Comparison of ENCODE assay signal across 9 mouse cellular contexts in the genomic region with DNA sequence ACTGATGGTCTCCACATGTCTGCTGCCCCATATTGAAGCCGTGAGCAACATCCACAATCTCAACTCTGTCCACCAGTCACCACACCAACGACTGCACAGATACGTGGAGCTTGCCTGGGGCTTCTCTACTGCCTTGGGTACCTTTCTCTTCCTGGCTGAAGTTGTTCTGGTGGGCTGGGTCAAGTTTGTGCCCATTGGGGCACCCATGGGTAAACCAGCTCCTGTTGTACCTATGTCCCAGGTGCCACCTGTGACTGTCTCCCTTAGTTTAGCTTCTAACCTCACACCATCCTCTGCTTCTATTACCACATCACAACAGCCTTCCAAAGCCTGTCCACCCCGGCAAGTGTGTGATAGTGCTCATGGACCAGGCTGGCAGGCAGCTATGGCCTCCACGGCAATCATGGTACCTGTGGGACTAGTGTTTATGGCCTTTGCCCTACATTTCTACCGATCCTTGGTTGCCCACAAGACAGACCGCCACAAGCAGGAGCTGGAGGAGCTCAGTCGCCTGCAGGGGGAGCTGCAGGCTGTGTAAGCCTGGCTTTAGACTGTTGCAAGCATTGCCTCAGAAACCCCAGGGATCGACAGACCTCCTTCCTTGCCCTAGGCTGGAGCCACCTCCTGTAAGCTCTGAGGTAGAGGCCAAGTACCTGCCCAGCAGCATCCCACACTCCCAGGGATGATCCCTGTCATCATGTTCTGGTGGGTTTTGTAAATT. TPM values are rescaled to one million over a fixed set of nuclear protein-coding genes. Genes with fewer than 3 reads are reported as not detected.
DNase-seq lines count a peak whose midpoint lies in the region; ATAC-seq and TF ChIP-seq lines count a peak whose summit lies in the region.
"Had no signal": no experiment of that assay in that cellular context is flagged by ENCODE, and none has a peak within 500 bp of the region (broad histone marks: within the 10 kb centered on the region; RNA-seq: fewer than 3 reads in every experiment).

No protein-coding gene starts in this region.

- no peak overlapping the region for H3K27ac ChIP-seq in bone marrow, adult 2 months (ENCODE audit: control insufficient read depth, insufficient read depth, low read depth, low read length, poor library complexity)
- no peak overlapping the region for H3K27ac ChIP-seq in embryonic facial prominence, embryonic 14.5 days (replicated peaks; ENCODE audit: low read depth, low read length)
- no peak overlapping the region for H3K27ac ChIP-seq in intestine, postnatal 0 days (ENCODE audit: low read depth, low read length)
- H3K27ac ChIP-seq in liver, embryonic 14.5 days, result no peak overlapping the region

- TF ChIP-seq CTCF in bone marrow, adult 2 months (IDR thresholded peaks at IDR 0.05; ENCODE audit: control insufficient read depth, insufficient read depth, low read length), result peak; percentile 90
- peak; percentile 88 for TF ChIP-seq CTCF in intestine, postnatal 0 days (IDR thresholded peaks at IDR 0.05; ENCODE audit: low read depth)
- TF ChIP-seq CTCF in liver, embryonic 14.5 days (IDR thresholded peaks at IDR 0.05; ENCODE audit: low read depth), result peak; percentile 96

- TF ChIP-seq EP300 in liver, embryonic 14.5 days (IDR thresholded peaks at IDR 0.05; ENCODE audit: low read depth), result no peak

- no peaks in the 10 kb centered on the region for H3K27me3 ChIP-seq in embryonic facial prominence, embryonic 14.5 days (replicated peaks; ENCODE audit: control insufficient read depth, insufficient read depth, low read length)
- H3K27me3 ChIP-seq in intestine, postnatal 0 days (replicated peaks; ENCODE audit: control insufficient read depth, insufficient read depth, low read length), result no peaks in the 10 kb centered on the region
- H3K27me3 ChIP-seq in liver, embryonic 14.5 days (ENCODE audit: control insufficient read depth, insufficient read depth, low read length), result no peaks in the 10 kb centered on the region
- H3K27me3 ChIP-seq: Patski had no signal

- no peaks in the 10 kb centered on the region for H3K9me3 ChIP-seq in embryonic facial prominence, embryonic 14.5 days (ENCODE audit: control insufficient read depth, low read length)
- H3K9me3 ChIP-seq in intestine, postnatal 0 days (ENCODE audit: control insufficient read depth), result no peaks in the 10 kb centered on the region
- no peaks in the 10 kb centered on the region for H3K9me3 ChIP-seq in liver, embryonic 14.5 days (ENCODE audit: control insufficient read depth, low read length)

- peaks cover 11% of the 10 kb centered on the region; the same call in 1 of the 2 replicates for H3K36me3 ChIP-seq in embryonic facial prominence, embryonic 14.5 days (ENCODE audit: control insufficient read depth, insufficient read depth, low read length)
- no peaks in the 10 kb centered on the region for H3K36me3 ChIP-seq in intestine, postnatal 0 days (ENCODE audit: control insufficient read depth, insufficient read depth)
- peaks cover 1% of the 10 kb centered on the region for H3K36me3 ChIP-seq in liver, embryonic 14.5 days (replicated peaks; ENCODE audit: control insufficient read depth, insufficient read depth, low read depth)

- H3K4me2 ChIP-seq in embryonic facial prominence, embryonic 14.5 days (ENCODE audit: low read depth, low read length), result no peak overlapping the region
- no peak overlapping the region for H3K4me2 ChIP-seq in intestine, postnatal 0 days (replicated peaks; ENCODE audit: low read depth)
- no peak overlapping the region for H3K4me2 ChIP-seq in liver, embryonic 14.5 days (ENCODE audit: low read depth)

- DNase-seq in cerebellum, adult 11 months, result peak; percentile 77
- DNase-seq in A20 (ENCODE audit: low read depth, low spot score), result peak; percentile 88
- peak; percentile 77 for DNase-seq in embryonic facial prominence, embryonic 14.5 days (ENCODE audit: low spot score)
- peak; percentile 62 to 71 (median 62) for DNase-seq in liver, embryonic 14.5 days (ENCODE audit: low read depth in 3 of 3, low spot score in 3 of 3)
- peak; percentile 70 for DNase-seq in right cerebral cortex, postnatal 4 days

- H3K4me3 ChIP-seq in bone marrow, adult 2 months (replicated peaks; ENCODE audit: control insufficient read depth, low read depth, low read length), result no peak overlapping the region
- H3K4me3 ChIP-seq in embryonic facial prominence, embryonic 14.5 days (ENCODE audit: low read depth, low read length), result no peak overlapping the region
- no peak overlapping the region for H3K4me3 ChIP-seq in intestine, postnatal 0 days (ENCODE audit: low read depth, low read length)
- H3K4me3 ChIP-seq in liver, embryonic 14.5 days (ENCODE audit: insufficient read depth in 1 of 2, low read depth in 2 of 2, low read length in 2 of 2), result no peak overlapping the region

- H3K4me1 ChIP-seq in bone marrow, adult 2 months (ENCODE audit: control insufficient read depth, insufficient read depth, low read length), result no peaks in the 10 kb centered on the region
- peaks cover 18% of the 10 kb centered on the region for H3K4me1 ChIP-seq in embryonic facial prominence, embryonic 14.5 days (ENCODE audit: control insufficient read depth, insufficient read depth, low read length)
- peaks cover 4% of the 10 kb centered on the region; the same call in 1 of the 2 replicates for H3K4me1 ChIP-seq in intestine, postnatal 0 days (replicated peaks; ENCODE audit: control insufficient read depth, insufficient read depth, low read length)
- H3K4me1 ChIP-seq in liver, embryonic 14.5 days (replicated peaks; ENCODE audit: control insufficient read depth in 2 of 2, insufficient read depth in 2 of 2, low read length in 1 of 2), result peaks cover 23 to 34% of the 10 kb centered on the region in 2 experiments

- 34% methylated on average over 9 of the region's 9 CpGs for WGBS in bone marrow, adult 2 months
- 42% methylated on average over 9 of the region's 9 CpGs for WGBS in embryonic facial prominence, embryonic 14.5 days
- 38% methylated on average over 9 of the region's 9 CpGs for WGBS in intestine, postnatal 0 days
- 33% methylated on average over 9 of the region's 9 CpGs for WGBS in liver, embryonic 14.5 days (ENCODE audit: insufficient replicate concordance)

- H3K9ac ChIP-seq in embryonic facial prominence, embryonic 14.5 days (ENCODE audit: low read depth, low read length), result no peak overlapping the region
- H3K9ac ChIP-seq in intestine, postnatal 0 days (ENCODE audit: low read depth, low read length), result no peak overlapping the region
- H3K9ac ChIP-seq in liver, embryonic 14.5 days (replicated peaks), result no peak overlapping the region

- no peak for TF ChIP-seq POLR2A in bone marrow, adult 2 months (IDR thresholded peaks at IDR 0.05; ENCODE audit: borderline replicate concordance, control insufficient read depth, low read depth, low read length)

- ATAC-seq in cerebellum, adult (ENCODE audit: insufficient number of reproducible peaks, low FRiP score, low TSS enrichment), result no peak
- ATAC-seq in embryonic facial prominence, embryonic 14.5 days (ENCODE audit: low read depth), result no peak
- 0 out of 2 replicates have a peak, but pooled peaks have one; percentile 5 for ATAC-seq in intestine, postnatal 0 days
- no peak for ATAC-seq in liver, embryonic 14.5 days (ENCODE audit: insufficient read depth)
- ATAC-seq: Patski had no signal

RNA-seq across cellular contexts. Expression of a gene that starts 2.6 kb away (rescaled TPM):
- polyA plus RNA-seq in bone marrow, adult 2 months (2011; ENCODE audit: insufficient read depth, insufficient read length, low replicate concordance, missing spikeins), result 24.2 and 36.3 TPM in 2 replicates
- polyA plus RNA-seq in embryonic facial prominence, embryonic 14.5 days (2014; fragmentation: Nextera tagmentation; extraction: Ambion mirVana), result 23.0 and 24.1 TPM in 2 replicates
- polyA plus RNA-seq in intestine, postnatal 0 days (2015; fragmentation: Nextera tagmentation; extraction: Ambion mirVana), result 9.7 and 9.9 TPM in 2 replicates
- polyA plus RNA-seq in liver, embryonic 14.5 days (2012; rRNA removed), result 5.7 TPM in 2 replicates
- polyA plus RNA-seq in liver, embryonic 14.5 days (2014; fragmentation: Nextera tagmentation; extraction: Ambion mirVana), result 10.5 and 12.3 TPM in 2 replicates

RNA-seq across cellular contexts. Expression of a gene that starts 4.2 kb away (rescaled TPM):
- 7.6 and 14.6 TPM in 2 replicates for polyA plus RNA-seq in bone marrow, adult 2 months (2011; ENCODE audit: insufficient read depth, insufficient read length, low replicate concordance, missing spikeins)
- polyA plus RNA-seq in embryonic facial prominence, embryonic 14.5 days (2014; fragmentation: Nextera tagmentation; extraction: Ambion mirVana), result 10.4 and 11.9 TPM in 2 replicates
- 18.7 and 21.8 TPM in 2 replicates for polyA plus RNA-seq in intestine, postnatal 0 days (2015; fragmentation: Nextera tagmentation; extraction: Ambion mirVana)
- 6.9 and 7.2 TPM in 2 replicates for polyA plus RNA-seq in liver, embryonic 14.5 days (2012; rRNA removed)
- polyA plus RNA-seq in liver, embryonic 14.5 days (2014; fragmentation: Nextera tagmentation; extraction: Ambion mirVana), result 3.9 and 4.9 TPM in 2 replicates

RNA-seq across cellular contexts. Expression of a gene that starts 11.6 kb away (rescaled TPM):
- 0.75 TPM in 1 of 2 replicates, not detected in the other for polyA plus RNA-seq in bone marrow, adult 2 months (2011; ENCODE audit: insufficient read depth, insufficient read length, low replicate concordance, missing spikeins)
- polyA plus RNA-seq in embryonic facial prominence, embryonic 14.5 days (2014; fragmentation: Nextera tagmentation; extraction: Ambion mirVana), result 0.43 TPM in 1 of 2 replicates, not detected in the other
- not detected in 2 replicates for polyA plus RNA-seq in intestine, postnatal 0 days (2015; fragmentation: Nextera tagmentation; extraction: Ambion mirVana)
- 1.2 TPM in 1 of 2 replicates, not detected in the other for polyA plus RNA-seq in liver, embryonic 14.5 days (2012; rRNA removed)
- polyA plus RNA-seq in liver, embryonic 14.5 days (2014; fragmentation: Nextera tagmentation; extraction: Ambion mirVana), result not detected in 2 replicates

RNA-seq across cellular contexts. Expression of a gene that starts 26.6 kb away (rescaled TPM):
- polyA plus RNA-seq in bone marrow, adult 2 months (2011; ENCODE audit: insufficient read depth, insufficient read length, low replicate concordance, missing spikeins), result 13.3 and 23.4 TPM in 2 replicates
- 22.2 and 23.5 TPM in 2 replicates for polyA plus RNA-seq in embryonic facial prominence, embryonic 14.5 days (2014; fragmentation: Nextera tagmentation; extraction: Ambion mirVana)
- 35.2 and 37.3 TPM in 2 replicates for polyA plus RNA-seq in intestine, postnatal 0 days (2015; fragmentation: Nextera tagmentation; extraction: Ambion mirVana)
- polyA plus RNA-seq in liver, embryonic 14.5 days (2012; rRNA removed), result 44.8 and 45.5 TPM in 2 replicates
- polyA plus RNA-seq in liver, embryonic 14.5 days (2014; fragmentation: Nextera tagmentation; extraction: Ambion mirVana), result 44.8 and 45.5 TPM in 2 replicates

RNA-seq across cellular contexts. Expression of a gene that starts 29.5 kb away (rescaled TPM):
- 18.8 and 23.0 TPM in 2 replicates for polyA plus RNA-seq in bone marrow, adult 2 months (2011; ENCODE audit: insufficient read depth, insufficient read length, low replicate concordance, missing spikeins)
- polyA plus RNA-seq in embryonic facial prominence, embryonic 14.5 days (2014; fragmentation: Nextera tagmentation; extraction: Ambion mirVana), result 3.0 and 3.8 TPM in 2 replicates
- 2.1 and 2.2 TPM in 2 replicates for polyA plus RNA-seq in intestine, postnatal 0 days (2015; fragmentation: Nextera tagmentation; extraction: Ambion mirVana)
- polyA plus RNA-seq in liver, embryonic 14.5 days (2012; rRNA removed), result 10.8 and 11.3 TPM in 2 replicates
- polyA plus RNA-seq in liver, embryonic 14.5 days (2014; fragmentation: Nextera tagmentation; extraction: Ambion mirVana), result 0.85 and 1.1 TPM in 2 replicates
